8 mouse cellular contexts compared by ENCODE assay signal in the genomic region with DNA sequence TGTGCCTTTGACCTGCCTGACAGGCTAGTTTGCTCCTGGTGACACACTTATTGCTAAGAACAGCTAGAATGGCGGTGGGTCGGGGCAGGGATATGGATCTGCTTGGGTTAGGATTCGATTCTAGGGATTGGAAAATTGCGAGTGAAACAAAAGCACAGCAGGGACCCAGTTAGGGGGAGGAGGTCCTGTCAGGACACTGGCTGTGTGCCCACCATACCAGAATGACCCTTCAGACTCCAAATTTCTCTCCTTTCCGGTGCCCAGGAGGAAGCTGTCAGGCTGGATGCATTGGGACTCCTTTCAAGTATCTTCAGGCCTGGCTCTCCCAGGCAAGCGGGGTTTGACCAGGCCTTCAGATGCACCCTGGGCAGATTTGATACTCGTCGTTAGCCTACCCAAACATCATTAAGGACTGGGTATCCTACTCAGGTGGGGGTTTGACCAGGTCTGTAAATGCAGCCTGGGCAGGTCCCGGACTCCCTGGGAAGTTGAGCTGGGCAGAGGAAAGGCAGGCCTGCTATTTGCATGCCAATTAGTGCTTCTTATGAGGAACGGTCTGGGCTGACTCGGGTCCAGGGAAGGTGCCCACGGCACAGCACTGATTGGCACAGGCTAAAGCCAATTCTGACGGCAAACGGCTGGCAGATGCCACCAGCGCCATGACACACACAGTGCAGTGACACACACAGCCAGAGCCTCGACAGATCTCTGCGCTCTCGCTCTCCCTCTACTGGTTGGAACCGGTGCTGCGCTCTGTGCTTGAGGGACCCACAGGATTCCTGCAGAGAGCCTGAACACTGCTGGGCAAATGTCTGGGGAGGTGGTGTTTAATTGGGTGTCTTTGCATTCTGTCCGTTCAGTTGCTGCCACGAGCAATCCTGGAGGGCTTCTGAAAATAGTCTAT.
A peak's percentile ranks its signal among the peaks of the same experiment; 100 is the strongest.
DNase-seq lines count a peak whose midpoint lies in the region; ATAC-seq and TF ChIP-seq lines count a peak whose summit lies in the region.

No protein-coding gene starts in this region.

- peak overlapping the region; percentile 36 for H3K4me2 ChIP-seq in forebrain, embryonic 14.5 days (ENCODE audit: low read length)

- no peaks in the 10 kb centered on the region for H3K27me3 ChIP-seq in forebrain, embryonic 14.5 days (replicated peaks; ENCODE audit: control insufficient read depth, insufficient read depth, low read length)

- H3K4me1 ChIP-seq in forebrain, embryonic 14.5 days (ENCODE audit: control insufficient read depth, insufficient read depth, low read length) = peaks cover 8% of the 10 kb centered on the region; the same call in 1 of the 2 replicates
- H3K4me1 ChIP-seq in lung, adult 2 months (ENCODE audit: control insufficient read depth, insufficient read depth, low read length) = no peaks in the 10 kb centered on the region

- peak; percentile 84 for ATAC-seq in cerebellum, adult (ENCODE audit: insufficient number of reproducible peaks, low FRiP score, low TSS enrichment)
- ATAC-seq in forebrain, embryonic 14.5 days = peak; percentile 97
- ATAC-seq in hematopoietic stem cell, adult 5-6 weeks (replicated peaks in 1 of 2; ENCODE audit: insufficient read depth in 1 of 2, low FRiP score in 2 of 2, low TSS enrichment in 1 of 2, low read depth in 1 of 2, poor library complexity in 2 of 2, severe bottlenecking in 2 of 2) = peak; percentile 83 to 84; a peak in 3 of 4 replicates

- peak; percentile 97 for TF ChIP-seq CTCF in layer of hippocampus, adult 2 months (conservative IDR thresholded peaks at IDR 0.05)
- TF ChIP-seq CTCF in lung, adult 2 months (IDR thresholded peaks at IDR 0.05; ENCODE audit: insufficient read depth, low read length) = peak; percentile 82

- H3K27ac ChIP-seq in forebrain, embryonic 14.5 days (ENCODE audit: low read depth, low read length) = no peak overlapping the region
- H3K27ac ChIP-seq in layer of hippocampus, adult 2 months = no peak overlapping the region

- no peak for TF ChIP-seq POLR2A in lung, adult 2 months (IDR thresholded peaks at IDR 0.05; ENCODE audit: borderline replicate concordance, extremely low read depth, low read depth, low read length)

- 20% methylated on average over 22 of the region's 22 CpGs for WGBS in forebrain, embryonic 14.5 days
- WGBS in lung, adult 2 months = 38% methylated on average over 22 of the region's 22 CpGs

- H3K9me3 ChIP-seq in forebrain, embryonic 14.5 days (replicated peaks; ENCODE audit: control insufficient read depth, low read length) = no peaks in the 10 kb centered on the region

- H3K36me3 ChIP-seq in forebrain, embryonic 14.5 days (ENCODE audit: control insufficient read depth, insufficient read depth, low read length) = no peaks in the 10 kb centered on the region

- no peak overlapping the region for H3K4me3 ChIP-seq in forebrain, embryonic 14.5 days (ENCODE audit: low read depth, low read length)
- peak overlapping the region; percentile 36; the same call in 1 of the 2 replicates for H3K4me3 ChIP-seq in layer of hippocampus, adult 2 months
- H3K4me3 ChIP-seq in lung, adult 2 months (replicated peaks; ENCODE audit: extremely low read depth, low read depth, low read length) = no peak overlapping the region

- DNase-seq in Muller cell, postnatal 12 days (ENCODE audit: inconsistent ontology term) = peak; percentile 65
- peak; percentile 89 for DNase-seq in forebrain, embryonic 14.5 days (ENCODE audit: low spot score)
- peak; percentile 85 to 95 for DNase-seq in layer of hippocampus, adult 2 months (ENCODE audit: low spot score in 2 of 2)
- peak; percentile 47 for DNase-seq in lung, adult 2 months
- DNase-seq in retina, postnatal 1 day = peak; percentile 87
- no peak for DNase-seq in natural killer cell, adult 2 months (ENCODE audit: low spot score in 2 of 2)

- no peak overlapping the region for H3K9ac ChIP-seq in forebrain, embryonic 14.5 days (ENCODE audit: low read length)

Comparison
In these comparisons a context has a peak if more than half of its experiments do, and no peak if none do; other contexts are left out.
1. DNase-seq: peak in Muller cell, postnatal 12 days (single experiment), forebrain, embryonic 14.5 days (single experiment), layer of hippocampus, adult 2 months (2 of 2), lung, adult 2 months (single experiment) and retina, postnatal 1 day (single experiment); none in natural killer cell, adult 2 months (0 of 2).
2. Peak in every context shown above with its lines, with median percentiles within 50 percentile points of each other: ATAC-seq.